Mouse (Mus musculus): Measurements from ENCODE around the gene E2f1.

- no peak for TF ChIP-seq GATA1 (IDR thresholded peaks at IDR 0.05; ENCODE audit: borderline replicate concordance, low read length)
- TF ChIP-seq FLI1 (IDR thresholded peaks at IDR 0.05; ENCODE audit: low read length): no peak
Observed at GRCm38 (mm10) chr2:154584931-154585601, 15.4 kb upstream of the E2f1 start.

Measured in megakaryocyte, embryonic 14.5 days (primary cell).